Mouse (Mus musculus) forebrain, embryonic 13.5 days (tissue): Measurements from ENCODE around the gene Flt3. TPM values are rescaled to one million over a fixed set of nuclear protein-coding genes. Genes with fewer than 3 reads are reported as not detected.
A peak's percentile ranks its signal among the peaks of the same experiment; 100 is the strongest.

ENCODE experiments used
- ATAC-seq: fragments of 200-750 bp; cut with Nextera tagmentation; 2 replicates; pipeline ENCODE4 v1.8.0; 2017
- H3K27ac ChIP-seq: fragments of 300-500 bp; sonication (generic); 2 replicates; pipeline ENCODE4 v1.5.1; 2015; ENCODE audit warnings: inconsistent platforms, mild to moderate bottlenecking, moderate library complexity
- H3K27me3 ChIP-seq: fragments of 300-500 bp; sonication (generic); 2 replicates; pipeline ENCODE4 v1.6.1; 2015; ENCODE audit warnings: mild to moderate bottlenecking, inconsistent platforms
- H3K36me3 ChIP-seq: fragments of 300-500 bp; sonication (generic); 2 replicates; pipeline ENCODE4 v1.6.1; 2015; ENCODE audit warnings: mild to moderate bottlenecking, inconsistent platforms; ENCODE audit not compliant: poor library complexity, severe bottlenecking
- H3K4me1 ChIP-seq: fragments of 300-500 bp; sonication (generic); 2 replicates; pipeline ENCODE4 v1.6.1; 2015; ENCODE audit warnings: inconsistent platforms
- H3K4me2 ChIP-seq: fragments of 300-500 bp; sonication (generic); 2 replicates; pipeline ENCODE4 v1.6.1; 2015; ENCODE audit warnings: inconsistent platforms, mild to moderate bottlenecking, moderate library complexity
- H3K4me3 ChIP-seq: fragments of 300-500 bp; sonication (generic); 2 replicates; pipeline ENCODE4 v1.5.1; 2015; ENCODE audit warnings: mild to moderate bottlenecking, inconsistent platforms
- H3K9ac ChIP-seq: fragments of 300-500 bp; sonication (generic); 2 replicates; pipeline ENCODE4 v1.6.1; 2015; ENCODE audit warnings: mild to moderate bottlenecking, inconsistent platforms
- H3K9me3 ChIP-seq: fragments of 300-500 bp; sonication (generic); replicated peaks from 2 replicates; pipeline ENCODE4 v1.6.1; 2016; ENCODE audit warnings: inconsistent platforms
- WGBS: fragments of 180-500 bp; shearing (Covaris S2); methylation state at CpG from one replicate; pipeline ENCODE4 v1.1.7; 2015; 5-methylcytosine and 5-hydroxymethylcytosine counted together
- polyA plus RNA-seq: library from polyadenylated mRNA; unstranded; fragments of >200 nt; fragmentation: Nextera tagmentation; extraction: Ambion mirVana; gene quantifications from 2 replicates; pipeline ENCODE4 v1.2.1, GENCODE M21; 2015

Gene Flt3
- polyA plus RNA-seq = 0.04 and 0.08 TPM in 2 replicates

- Histone ChIP-seq H3K27ac (no peak within 1 kb of the TSS), H3K27me3 (peaks cover 52% of the 10 kb centered on the region), H3K36me3 (no peaks in the 10 kb centered on the region), H3K4me2 (peak within 1 kb of the TSS; percentile 76), H3K4me1 (peaks cover 12% of the 10 kb centered on the region), H3K4me3 (peak within 1 kb of the TSS; percentile 44), H3K9me3 (no peaks in the 10 kb centered on the region), H3K9ac (peak within 1 kb of the TSS; percentile 58)
- WGBS = under 1% methylated on average over 56 of the region's 56 CpGs
- 0 out of 2 replicates have a peak, but pooled peaks have one; percentile 48 for ATAC-seq
These were observed at the start of gene Flt3 for GRCm38 (mm10) chr5:147399843-147400504. TSS of gene Flt3 (minus strand) at chr5:147400489.

GRCm38 (mm10) chr5:147448933-147449332 is 48.6 kb upstream of the Flt3 start:
- Histone ChIP-seq H3K36me3 (peaks cover 13% of the 10 kb centered on the region; the same call in 1 of the 2 replicates), H3K4me3 (no peak overlapping the region), H3K4me2 (no peak overlapping the region), H3K27me3 (no peaks in the 10 kb centered on the region), H3K9me3 (no peaks in the 10 kb centered on the region), H3K9ac (no peak overlapping the region), H3K4me1 (peaks cover 21% of the 10 kb centered on the region), H3K27ac (no peak overlapping the region)
- 71% methylated on average over 4 of the region's 4 CpGs for WGBS
- peak; percentile 58; the same call in 1 of the 2 replicates for ATAC-seq

- Histone ChIP-seq H3K27ac (0 out of 2 replicates have a peak overlapping the region, but pooled peaks have one; percentile 26), H3K4me3 (no peak overlapping the region), H3K4me2 (no peak overlapping the region), H3K9me3 (no peaks in the 10 kb centered on the region), H3K27me3 (no peaks in the 10 kb centered on the region), H3K4me1 (peaks cover 21% of the 10 kb centered on the region), H3K36me3 (peaks cover 11% of the 10 kb centered on the region; the same call in 1 of the 2 replicates), H3K9ac (no peak overlapping the region)
- 31% methylated on average over 4 of the region's 4 CpGs for WGBS
- ATAC-seq = peak; percentile 50
These were observed 48.2 kb upstream of the Flt3 start for GRCm38 (mm10) chr5:147448526-147448925.

GRCm38 (mm10) chr5:147445252-147445651 is 45.0 kb upstream of the Flt3 start:
- no peak for ATAC-seq
- peaks cover 21% of the 10 kb centered on the region for H3K4me1 ChIP-seq
- H3K9me3 ChIP-seq = no peaks in the 10 kb centered on the region
- no peak overlapping the region for H3K27ac ChIP-seq
- no peaks in the 10 kb centered on the region for H3K27me3 ChIP-seq
- H3K36me3 ChIP-seq = no peaks in the 10 kb centered on the region
- WGBS = 85% methylated on average over 4 of the region's 4 CpGs
- H3K4me3 ChIP-seq = no peak overlapping the region
- H3K9ac ChIP-seq = no peak overlapping the region
- H3K4me2 ChIP-seq = no peak overlapping the region

GRCm38 (mm10) chr5:147444757-147445156 is 44.5 kb upstream of the Flt3 start:
- H3K36me3 ChIP-seq = no peaks in the 10 kb centered on the region
- no peak overlapping the region for H3K4me2 ChIP-seq
- H3K9me3 ChIP-seq = no peaks in the 10 kb centered on the region
- no peak overlapping the region for H3K4me3 ChIP-seq
- WGBS = 88% methylated on average over 2 of the region's 2 CpGs
- H3K27ac ChIP-seq = no peak overlapping the region
- no peak for ATAC-seq
- peaks cover 21% of the 10 kb centered on the region for H3K4me1 ChIP-seq
- no peaks in the 10 kb centered on the region for H3K27me3 ChIP-seq
- H3K9ac ChIP-seq = no peak overlapping the region

- Histone ChIP-seq H3K4me1 (peaks cover 21% of the 10 kb centered on the region), H3K9me3 (no peaks in the 10 kb centered on the region), H3K4me3 (no peak overlapping the region), H3K9ac (no peak overlapping the region), H3K36me3 (no peaks in the 10 kb centered on the region), H3K27me3 (no peaks in the 10 kb centered on the region), H3K4me2 (no peak overlapping the region), H3K27ac (no peak overlapping the region)
- ATAC-seq = no peak
- 88% methylated on average over 6 of the region's 6 CpGs for WGBS
These were observed 44.0 kb upstream of the Flt3 start for GRCm38 (mm10) chr5:147444298-147444697.

- 87% methylated on average over 4 of the region's 4 CpGs for WGBS
- no peak for ATAC-seq
- H3K36me3 ChIP-seq = no peaks in the 10 kb centered on the region
These were observed 42.5 kb upstream of the Flt3 start for GRCm38 (mm10) chr5:147442741-147443140.

GRCm38 (mm10) chr5:147441979-147442378 is 41.7 kb upstream of the Flt3 start:
- Histone ChIP-seq H3K9me3 (no peaks in the 10 kb centered on the region), H3K4me1 (peaks cover 15% of the 10 kb centered on the region), H3K9ac (no peak overlapping the region), H3K27ac (no peak overlapping the region), H3K36me3 (no peaks in the 10 kb centered on the region), H3K4me2 (no peak overlapping the region), H3K4me3 (no peak overlapping the region), H3K27me3 (no peaks in the 10 kb centered on the region)
- ATAC-seq = no peak
- 97% methylated on average over 1 of the region's 1 CpGs for whole genome bisulfite sequencing

More at GRCm38 (mm10) chr5:147442741-147443140, 42.5 kb upstream of the Flt3 start:
- no peak overlapping the region for H3K27ac ChIP-seq
- no peak overlapping the region for H3K4me3 ChIP-seq
- no peaks in the 10 kb centered on the region for H3K9me3 ChIP-seq
- no peak overlapping the region for H3K9ac ChIP-seq
- peaks cover 10% of the 10 kb centered on the region for H3K4me1 ChIP-seq
- no peak overlapping the region for H3K4me2 ChIP-seq
- H3K27me3 ChIP-seq = no peaks in the 10 kb centered on the region

- Histone ChIP-seq H3K4me2 (no peak overlapping the region), H3K27me3 (no peaks in the 10 kb centered on the region), H3K4me3 (no peak overlapping the region), H3K9ac (no peak overlapping the region), H3K27ac (no peak overlapping the region), H3K36me3 (no peaks in the 10 kb centered on the region), H3K4me1 (peaks cover 24% of the 10 kb centered on the region), H3K9me3 (no peaks in the 10 kb centered on the region)
- WGBS = 85% methylated on average over 3 of the region's 3 CpGs
- no peak for ATAC-seq
These were observed 40.8 kb upstream of the Flt3 start for GRCm38 (mm10) chr5:147440996-147441507.

GRCm38 (mm10) chr5:147436491-147436890 is 36.2 kb upstream of the Flt3 start:
- whole genome bisulfite sequencing = 41% methylated on average over 5 of the region's 5 CpGs
- Histone ChIP-seq H3K4me2 (no peak overlapping the region), H3K4me3 (no peak overlapping the region), H3K27ac (no peak overlapping the region), H3K4me1 (peaks cover 53% of the 10 kb centered on the region), H3K9ac (peak overlapping the region; percentile 9; the same call in 1 of the 2 replicates), H3K36me3 (no peaks in the 10 kb centered on the region), H3K9me3 (no peaks in the 10 kb centered on the region), H3K27me3 (no peaks in the 10 kb centered on the region)
- no peak for ATAC-seq

- H3K4me3 ChIP-seq = no peak overlapping the region
- H3K4me1 ChIP-seq = peaks cover 54% of the 10 kb centered on the region
- peak overlapping the region; percentile 35; the same call in 1 of the 2 replicates for H3K27ac ChIP-seq
- H3K27me3 ChIP-seq = no peaks in the 10 kb centered on the region
- no peaks in the 10 kb centered on the region for H3K36me3 ChIP-seq
- peak overlapping the region; percentile 4; the same call in 1 of the 2 replicates for H3K4me2 ChIP-seq
- ATAC-seq = no peak
- no peaks in the 10 kb centered on the region for H3K9me3 ChIP-seq
- 76% methylated on average over 2 of the region's 2 CpGs for WGBS
- no peak overlapping the region for H3K9ac ChIP-seq
These were observed 35.5 kb upstream of the Flt3 start for GRCm38 (mm10) chr5:147435751-147436150.

- Histone ChIP-seq H3K9me3 (no peaks in the 10 kb centered on the region), H3K27me3 (no peaks in the 10 kb centered on the region), H3K9ac (no peak overlapping the region), H3K4me3 (no peak overlapping the region), H3K27ac (peak overlapping the region; percentile 35; the same call in 1 of the 2 replicates), H3K4me1 (peaks cover 54% of the 10 kb centered on the region), H3K36me3 (no peaks in the 10 kb centered on the region), H3K4me2 (no peak overlapping the region; the same call in 1 of the 2 replicates)
- ATAC-seq = no peak
- 65% methylated on average over 4 of the region's 4 CpGs for WGBS
These were observed 34.9 kb upstream of the Flt3 start for GRCm38 (mm10) chr5:147435224-147435623.
